Mouse (Mus musculus): ENCODE results near the gene Pdk1.
"Not testable (repeated sequence)": the region's sequence is repeated elsewhere in the genome, so short reads cannot be mapped to it uniquely, and the experiment has no call there.

The Pdk1 gene

GRCm38 (mm10) chr2:71874836-71875235 is 1.8 kb downstream of the Pdk1 start:
- DNase-seq, result no peak

- DNase-seq, result no peak
Observed at GRCm38 (mm10) chr2:71877865-71878264, 4.8 kb downstream of the Pdk1 start.

- no peak for DNase-seq
Observed at GRCm38 (mm10) chr2:71878441-71878840, 5.4 kb downstream of the Pdk1 start.

GRCm38 (mm10) chr2:71878943-71879342 is 5.9 kb downstream of the Pdk1 start:
- no peak for DNase-seq

- no peak for DNase-seq
Observed at GRCm38 (mm10) chr2:71882914-71883651, 10.1 kb downstream of the Pdk1 start.

GRCm38 (mm10) chr2:71887269-71887668 is 14.2 kb downstream of the Pdk1 start:
- no peak for DNase-seq

GRCm38 (mm10) chr2:71888437-71888836 is 15.4 kb downstream of the Pdk1 start:
- DNase-seq, result no peak

- no peak for DNase-seq
Observed at GRCm38 (mm10) chr2:71891536-71891935, 18.5 kb downstream of the Pdk1 start.

GRCm38 (mm10) chr2:71892741-71893349 is 19.8 kb downstream of the Pdk1 start:
- no peak for DNase-seq

GRCm38 (mm10) chr2:71895596-71896286 is 22.7 kb downstream of the Pdk1 start:
- DNase-seq, result no peak

GRCm38 (mm10) chr2:71897420-71897819 is 24.4 kb downstream of the Pdk1 start:
- no peak for DNase-seq

GRCm38 (mm10) chr2:71898335-71898856 is 25.4 kb downstream of the Pdk1 start:
- peak; percentile 43 to 48 for DNase-seq

- DNase-seq, result no peak
Observed at GRCm38 (mm10) chr2:71899886-71900285, 26.9 kb downstream of the Pdk1 start.

GRCm38 (mm10) chr2:71905154-71905553 is 32.1 kb downstream of the Pdk1 start:
- no peak for DNase-seq

- DNase-seq, result not testable (repeated sequence)
Observed at GRCm38 (mm10) chr2:71906356-71906755, 33.3 kb downstream of the Pdk1 start.

GRCm38 (mm10) chr2:71913911-71914310 is 40.9 kb downstream of the Pdk1 start:
- DNase-seq, result no peak

- no peak for DNase-seq
Observed at GRCm38 (mm10) chr2:71919227-71919647, 46.2 kb downstream of the Pdk1 start.

GRCm38 (mm10) chr2:71924931-71925330 is 51.9 kb downstream of the Pdk1 start:
- DNase-seq, result peak in 1 of 2 experiments; percentile 5

- no peak for DNase-seq
Observed at GRCm38 (mm10) chr2:71934046-71934445, 61.0 kb downstream of the Pdk1 start.

GRCm38 (mm10) chr2:71936711-71937110 is 63.7 kb downstream of the Pdk1 start:
- no peak for DNase-seq

- no peak for DNase-seq
Observed at GRCm38 (mm10) chr2:71937649-71938308, 64.8 kb downstream of the Pdk1 start.

- DNase-seq, result no peak
Observed at GRCm38 (mm10) chr2:71938716-71939393, 65.8 kb downstream of the Pdk1 start.
